Mouse (Mus musculus) cerebellum, adult 11 months (tissue): ENCODE results near the gene Nr1h4.

Experiments used
- DNase-seq: peaks from one replicate; pipeline ENCODE4 v3.0.0; 2022

Gene Nr1h4

GRCm38 (mm10) chr10:89424800-89425393, 108.5 kb downstream of the Nr1h4 start:
- no peak for DNase-seq

DNA sequence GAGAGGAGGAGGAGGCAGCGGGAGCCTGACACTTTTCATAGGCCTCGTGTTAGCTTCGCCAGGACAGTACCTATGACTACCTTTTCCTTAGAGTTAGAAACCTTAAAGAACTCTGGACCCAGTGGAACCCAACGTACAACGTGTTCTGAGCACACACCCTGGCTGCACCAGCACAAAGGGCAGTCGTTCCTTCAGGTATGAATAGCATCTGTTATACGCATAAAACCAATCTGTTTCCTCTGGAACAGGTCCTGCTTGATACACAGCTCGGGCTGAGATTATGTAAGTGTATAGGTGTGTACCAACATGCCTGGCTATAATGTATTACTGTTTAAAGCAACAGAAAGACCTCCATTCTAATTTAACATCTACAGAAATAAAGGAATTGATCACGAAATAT, 109.2 kb downstream of the Nr1h4 start:
- DNase-seq, result no peak

- DNase-seq, result no peak
Measured at GRCm38 (mm10) chr10:89423164-89423778, 110.1 kb downstream of the Nr1h4 start.

- no peak for DNase-seq
Measured at GRCm38 (mm10) chr10:89422504-89423158, 110.8 kb downstream of the Nr1h4 start.

- no peak for DNase-seq
Measured at GRCm38 (mm10) chr10:89417966-89418365, 115.4 kb downstream of the Nr1h4 start.

DNA sequence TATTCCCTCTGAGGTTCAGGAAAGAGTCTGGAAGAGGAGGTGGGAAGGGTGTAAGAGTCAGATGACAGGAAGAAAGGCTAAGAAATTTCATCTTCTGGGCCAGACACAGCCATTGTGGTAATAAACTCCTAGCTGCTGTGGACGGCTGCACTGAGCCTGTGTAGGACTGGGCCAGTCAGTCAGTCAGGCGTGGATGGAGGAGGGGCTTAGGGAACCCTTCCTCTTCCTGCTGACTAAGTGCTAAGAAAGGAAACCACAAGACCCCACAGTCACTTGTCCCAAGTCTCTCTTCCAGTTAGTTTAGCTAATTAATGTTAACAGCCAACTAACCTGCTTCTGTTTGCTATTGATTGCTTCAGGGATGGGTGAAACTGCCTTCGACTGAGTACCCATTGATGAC, 117.9 kb downstream of the Nr1h4 start:
- no peak for DNase-seq

DNA sequence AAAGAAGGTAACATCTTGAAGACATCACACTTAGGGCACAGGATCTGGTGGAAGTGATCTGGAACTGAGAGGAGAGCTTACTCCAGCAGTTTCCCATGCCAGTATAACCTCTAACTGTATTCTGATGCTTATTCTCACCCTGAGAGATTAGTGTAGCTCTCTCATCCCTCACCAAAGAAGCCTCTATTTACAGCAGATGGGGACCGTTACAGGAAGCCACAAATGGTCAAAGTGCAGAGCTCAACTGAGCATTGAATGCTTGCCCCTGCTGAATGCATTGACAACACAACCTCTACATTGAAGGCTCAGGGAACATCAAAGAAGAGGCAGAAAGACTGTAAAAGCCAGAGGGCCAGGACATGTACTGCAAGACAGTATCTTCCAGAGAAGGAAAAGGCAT, 125.8 kb downstream of the Nr1h4 start:
- no peak for DNase-seq

GRCm38 (mm10) chr10:89406733-89407484, 126.5 kb downstream of the Nr1h4 start:
- no peak for DNase-seq

DNA sequence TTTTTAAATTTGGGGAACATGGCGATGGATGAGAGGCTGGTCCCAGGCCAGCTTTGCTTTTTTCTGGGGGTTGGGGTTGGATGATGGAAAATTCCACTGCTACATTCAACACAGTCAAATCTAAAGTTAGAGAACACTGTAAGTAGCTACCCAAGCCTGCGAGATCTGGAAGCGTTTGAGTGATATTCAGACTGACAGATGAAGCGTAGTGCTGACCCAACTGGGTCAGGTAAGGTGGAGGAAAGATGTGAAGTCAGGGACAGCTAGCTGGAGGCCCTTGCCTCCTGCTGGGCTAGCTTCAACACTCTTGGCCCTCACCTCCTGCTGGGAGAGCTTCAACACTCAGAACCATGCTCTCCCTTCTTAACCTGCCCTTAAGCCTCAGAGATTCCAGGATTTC, 128.4 kb downstream of the Nr1h4 start:
- DNase-seq, result no peak
